Mouse (Mus musculus): ENCODE measurements around the gene Oas3.
"Not testable (repeated sequence)": the region's sequence is repeated elsewhere in the genome, so short reads cannot be mapped to it uniquely, and the experiment has no call there.

- TF ChIP-seq CTCF, EP300 (IDR thresholded peaks at IDR 0.05): not testable (repeated sequence)
These were observed 18.1 kb upstream of the Oas3 start, which contains the start of gene Oas1e for GRCm38 (mm10) chr5:120795480-120796034.

All from lung, postnatal 0 days (tissue).